ENCODE assay signal across 14 mouse cellular contexts in genomic region chr2:138617501-138617900, GRCm38 (mm10).
"Had no signal": no experiment of that assay in that cellular context is flagged by ENCODE, and none has a peak within 500 bp of the region (broad histone marks: within the 10 kb centered on the region; RNA-seq: fewer than 3 reads in every experiment).

No protein-coding gene starts in this region.

- H3K4me3 ChIP-seq: limb, embryonic 13.5 days; neural tube, embryonic 12.5 days had no signal

- ATAC-seq: inflammation-experienced regulatory T-cells, adult 6 months; lung, postnatal 0 days had no signal

- DNase-seq: kidney, adult 11 months; kidney, adult 9 months; kidney, postnatal 36 days; layer of hippocampus, adult 9-11 months; layer of hippocampus, postnatal 36 days; lung, adult 18-20 months; lung, postnatal 36 days; midbrain, embryonic 14.5 days had no signal

- H3K4me2 ChIP-seq: limb, embryonic 13.5 days; neural tube, embryonic 12.5 days had no signal

- H3K9me3 ChIP-seq: limb, embryonic 13.5 days; neural tube, embryonic 12.5 days had no signal

- H3K27ac ChIP-seq: kidney, postnatal 0 days; limb, embryonic 13.5 days; liver, embryonic 14.5 days; neural tube, embryonic 12.5 days had no signal

- H3K27me3 ChIP-seq: limb, embryonic 13.5 days; neural tube, embryonic 12.5 days had no signal

- H3K4me1 ChIP-seq: limb, embryonic 13.5 days; neural tube, embryonic 12.5 days had no signal

- H3K9ac ChIP-seq: limb, embryonic 13.5 days; liver, embryonic 14.5 days; neural tube, embryonic 12.5 days had no signal

- H3K36me3 ChIP-seq: limb, embryonic 13.5 days; neural tube, embryonic 12.5 days had no signal
